Mouse (Mus musculus) limb, embryonic 11.5 days (tissue): Measurements from ENCODE around the gene Tcf21. TPM values are rescaled to one million over a fixed set of nuclear protein-coding genes. Genes with fewer than 3 reads are reported as not detected.
A peak's percentile ranks its signal among the peaks of the same experiment; 100 is the strongest.

Source experiments
- ATAC-seq: fragments of 200-750 bp; cut with Nextera tagmentation; 2 replicates; pipeline ENCODE4 v1.8.0; 2017; ENCODE audit warnings: low read depth; ENCODE audit not compliant: insufficient number of reproducible peaks, low FRiP score, low TSS enrichment
- DNase-seq: peaks from one replicate; pipeline ENCODE4 v3.0.0-alpha.2; 2015; ENCODE audit warnings: low spot score
- H3K27ac ChIP-seq: fragments of 300-500 bp; sonication (generic); replicated peaks from 2 replicates; pipeline ENCODE4 v1.5.1; 2014; ENCODE audit warnings: low read depth, mild to moderate bottlenecking, low read length
- H3K27me3 ChIP-seq: fragments of 300-500 bp; sonication (generic); 2 replicates; pipeline ENCODE4 v1.6.1; 2014; ENCODE audit warnings: mild to moderate bottlenecking, low read length, mixed read lengths; ENCODE audit not compliant: control insufficient read depth, insufficient read depth
- H3K36me3 ChIP-seq: fragments of 300-500 bp; sonication (generic); 2 replicates; pipeline ENCODE4 v1.6.1; 2014; ENCODE audit warnings: mild to moderate bottlenecking, low read length, moderate library complexity, mixed read lengths; ENCODE audit not compliant: control insufficient read depth, insufficient read depth
- H3K4me1 ChIP-seq: fragments of 300-500 bp; sonication (generic); 2 replicates; pipeline ENCODE4 v1.6.1; 2014; ENCODE audit warnings: low read length, mixed read lengths; ENCODE audit not compliant: control insufficient read depth, insufficient read depth
- H3K4me2 ChIP-seq: fragments of 300-500 bp; sonication (generic); 2 replicates; pipeline ENCODE4 v1.6.1; 2014; ENCODE audit warnings: low read depth, mild to moderate bottlenecking, moderate library complexity; ENCODE audit not compliant: severe bottlenecking
- H3K4me3 ChIP-seq: fragments of 300-500 bp; sonication (generic); 2 replicates; pipeline ENCODE4 v1.5.1; 2014; ENCODE audit warnings: low read depth, low read length
- H3K9ac ChIP-seq: fragments of 300-500 bp; sonication (generic); 2 replicates; pipeline ENCODE4 v1.6.1; 2014; ENCODE audit warnings: mild to moderate bottlenecking, low read length
- H3K9me3 ChIP-seq: fragments of 300-500 bp; sonication (generic); 2 replicates; pipeline ENCODE4 v1.6.1; 2016; ENCODE audit warnings: low read length; ENCODE audit not compliant: control insufficient read depth
- WGBS: fragments of 180-500 bp; shearing (Covaris S2); extraction: QIAGEN DNeasy Blood & Tissue Kit; methylation state at CpG from one replicate; pipeline ENCODE4 v1.1.7; 2014; 5-methylcytosine and 5-hydroxymethylcytosine counted together
- polyA plus RNA-seq: library from polyadenylated mRNA; unstranded; fragments of >200 nt; fragmentation: Nextera tagmentation; extraction: Ambion mirVana; gene quantifications from 2 replicates; pipeline ENCODE4 v1.2.1, GENCODE M21; 2014

Gene Tcf21
- polyA plus RNA-seq, 1 experiment from 2014 or later: not detected

DNA sequence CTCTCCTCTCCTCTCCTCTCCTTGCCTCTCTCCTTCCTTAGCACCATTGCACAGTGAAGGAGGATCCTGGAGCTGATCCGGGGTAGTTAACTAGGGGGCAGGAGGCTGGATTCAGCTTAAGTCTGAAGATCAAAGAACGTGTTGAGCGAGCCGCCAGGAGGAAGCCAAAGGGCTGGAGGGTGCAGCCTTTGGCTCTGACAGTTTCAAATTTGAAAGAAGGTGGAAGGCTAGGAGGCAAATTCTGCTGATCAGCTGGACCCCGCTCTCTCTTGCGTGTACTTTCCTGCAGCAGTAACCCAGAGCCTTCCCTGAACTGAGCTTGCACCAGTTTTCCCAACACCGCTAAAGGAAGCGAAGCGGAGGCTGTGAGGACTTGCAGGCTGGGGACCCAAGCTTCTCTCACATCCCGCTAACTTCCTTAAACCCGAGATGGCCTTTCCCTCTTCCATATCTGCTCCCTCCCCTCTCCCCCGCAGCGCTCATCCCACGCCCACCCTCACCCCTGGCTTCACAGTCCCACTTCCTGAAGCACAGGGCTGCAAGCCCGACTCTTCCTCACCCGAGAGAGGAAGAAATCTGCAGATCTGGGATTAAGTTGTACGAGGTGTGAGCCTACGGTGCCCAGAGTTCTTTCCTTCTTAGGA lies 6.5 kb downstream of the Tcf21 start:
- no peaks in the 10 kb centered on the region for H3K9me3 ChIP-seq
- H3K4me1 ChIP-seq: peaks cover 11% of the 10 kb centered on the region; the same call in 1 of the 2 replicates
- no peak overlapping the region for H3K27ac ChIP-seq
- under 1% methylated on average over 18 of the region's 18 CpGs for WGBS
- no peak overlapping the region for H3K4me3 ChIP-seq
- peaks cover 49% of the 10 kb centered on the region for H3K27me3 ChIP-seq
- H3K9ac ChIP-seq: no peak overlapping the region
- no peaks in the 10 kb centered on the region for H3K36me3 ChIP-seq
- ATAC-seq (no peak), DNase-seq (peak; percentile 45)
- peak overlapping the region; percentile 27; the same call in 1 of the 2 replicates for H3K4me2 ChIP-seq

DNA sequence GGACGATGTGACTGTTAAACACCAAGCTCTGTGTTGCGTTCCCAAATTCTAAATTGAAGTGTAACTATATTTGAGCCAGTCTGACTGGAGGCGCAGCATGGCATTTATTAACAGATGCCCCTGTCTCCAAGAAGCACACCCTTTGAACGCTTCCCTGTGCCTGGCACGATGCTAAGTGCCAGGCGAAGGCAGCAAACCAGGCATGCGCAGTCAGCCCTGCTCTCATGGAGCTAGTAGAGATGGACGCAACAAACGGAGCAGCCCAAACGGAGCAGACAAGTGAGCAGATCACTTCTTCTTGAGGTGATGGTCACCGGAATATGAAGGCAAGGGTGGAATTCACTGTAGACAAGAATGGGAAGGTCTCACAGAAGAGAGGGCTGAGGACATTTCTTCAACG lies 8.1 kb downstream of the Tcf21 start:
- Histone ChIP-seq H3K9ac (no peak overlapping the region), H3K4me1 (peaks cover 11% of the 10 kb centered on the region; the same call in 1 of the 2 replicates), H3K4me2 (no peak overlapping the region), H3K9me3 (no peaks in the 10 kb centered on the region), H3K4me3 (no peak overlapping the region), H3K36me3 (no peaks in the 10 kb centered on the region), H3K27ac (no peak overlapping the region), H3K27me3 (peaks cover 41% of the 10 kb centered on the region)
- DNase-seq (no peak), ATAC-seq (no peak)
- WGBS: 16% methylated on average over 12 of the region's 12 CpGs

DNA sequence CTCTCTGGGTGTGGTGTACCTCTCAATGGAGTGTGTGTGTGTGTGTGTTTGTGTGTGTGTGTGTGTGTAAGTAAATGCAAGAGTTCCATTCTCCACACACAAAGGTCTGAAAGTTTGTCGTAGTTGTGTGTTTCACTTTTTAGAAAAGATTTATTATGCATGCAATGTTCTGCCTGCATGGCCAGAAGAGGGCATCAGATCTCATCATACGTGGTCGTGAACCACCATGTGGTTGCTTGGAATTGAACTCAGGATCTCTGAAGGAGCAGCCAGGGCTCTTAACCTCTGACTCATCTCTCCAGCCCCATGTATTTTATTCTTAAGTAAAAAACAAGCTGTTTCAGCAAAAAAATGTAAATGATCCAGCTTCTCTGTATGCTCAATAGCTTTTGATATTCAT lies 37.3 kb downstream of the Tcf21 start:
- ATAC-seq: no peak
- no peak for DNase-seq
- no peak overlapping the region for H3K9ac ChIP-seq
- 62% methylated on average over 3 of the region's 3 CpGs for WGBS
- no peaks in the 10 kb centered on the region for H3K27me3 ChIP-seq
- H3K9me3 ChIP-seq: no peaks in the 10 kb centered on the region
- no peak overlapping the region for H3K27ac ChIP-seq
- H3K4me2 ChIP-seq: no peak overlapping the region
- no peaks in the 10 kb centered on the region for H3K36me3 ChIP-seq
- H3K4me3 ChIP-seq: no peak overlapping the region
- no peaks in the 10 kb centered on the region for H3K4me1 ChIP-seq

DNA sequence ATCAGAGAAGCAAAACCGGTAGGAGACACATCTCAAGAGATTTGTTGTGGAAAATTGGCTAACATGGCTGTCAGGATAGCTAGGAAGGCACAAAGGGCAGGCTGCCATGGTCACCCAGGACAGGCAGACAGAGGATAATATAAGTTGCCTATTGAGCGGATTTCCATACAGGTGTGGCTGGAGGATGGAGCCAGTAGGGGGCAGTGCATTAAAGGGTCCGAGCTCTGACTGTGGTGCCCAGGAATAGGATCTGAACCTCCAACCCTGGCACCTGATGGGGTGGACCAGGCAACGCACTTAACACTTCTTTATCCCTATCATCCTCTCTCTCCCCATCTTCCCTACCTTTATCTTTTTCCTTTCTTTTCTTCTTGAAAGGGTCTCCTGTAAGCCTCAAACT lies 38.5 kb downstream of the Tcf21 start:
- no peak overlapping the region for H3K27ac ChIP-seq
- WGBS: 35% methylated on average over 4 of the region's 4 CpGs
- H3K36me3 ChIP-seq: no peaks in the 10 kb centered on the region
- DNase-seq (peak; percentile 50), ATAC-seq (no peak)
- no peaks in the 10 kb centered on the region for H3K9me3 ChIP-seq
- H3K4me1 ChIP-seq: no peaks in the 10 kb centered on the region
- H3K9ac ChIP-seq: no peak overlapping the region
- H3K4me3 ChIP-seq: no peak overlapping the region
- H3K27me3 ChIP-seq: no peaks in the 10 kb centered on the region
- H3K4me2 ChIP-seq: no peak overlapping the region

DNA sequence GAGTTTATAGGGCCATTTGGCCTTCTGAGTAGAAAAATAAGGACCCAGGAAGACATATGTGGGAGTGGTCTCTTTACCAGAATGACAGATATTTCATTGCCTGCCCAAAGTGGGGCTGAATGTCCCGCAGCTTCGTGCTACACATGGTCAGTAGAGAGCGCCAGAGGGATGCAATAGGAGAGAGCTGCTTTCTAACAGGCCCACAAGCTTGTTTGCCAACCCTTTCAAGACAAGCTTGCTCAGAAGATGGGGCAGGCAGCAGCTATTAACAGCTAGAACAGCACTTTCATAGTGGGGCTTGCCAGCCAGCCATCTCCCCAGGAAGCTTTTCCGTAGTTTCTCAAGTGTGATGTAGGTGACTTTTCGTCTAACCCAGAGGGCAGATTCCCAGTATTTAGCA lies 42.0 kb downstream of the Tcf21 start:
- Histone ChIP-seq H3K27ac (no peak overlapping the region), H3K27me3 (no peaks in the 10 kb centered on the region), H3K4me3 (no peak overlapping the region), H3K9me3 (no peaks in the 10 kb centered on the region), H3K4me2 (no peak overlapping the region), H3K4me1 (no peaks in the 10 kb centered on the region), H3K36me3 (no peaks in the 10 kb centered on the region), H3K9ac (no peak overlapping the region)
- ATAC-seq: no peak
- DNase-seq: peak; percentile 50
- WGBS: 5% methylated on average over 5 of the region's 5 CpGs

DNA sequence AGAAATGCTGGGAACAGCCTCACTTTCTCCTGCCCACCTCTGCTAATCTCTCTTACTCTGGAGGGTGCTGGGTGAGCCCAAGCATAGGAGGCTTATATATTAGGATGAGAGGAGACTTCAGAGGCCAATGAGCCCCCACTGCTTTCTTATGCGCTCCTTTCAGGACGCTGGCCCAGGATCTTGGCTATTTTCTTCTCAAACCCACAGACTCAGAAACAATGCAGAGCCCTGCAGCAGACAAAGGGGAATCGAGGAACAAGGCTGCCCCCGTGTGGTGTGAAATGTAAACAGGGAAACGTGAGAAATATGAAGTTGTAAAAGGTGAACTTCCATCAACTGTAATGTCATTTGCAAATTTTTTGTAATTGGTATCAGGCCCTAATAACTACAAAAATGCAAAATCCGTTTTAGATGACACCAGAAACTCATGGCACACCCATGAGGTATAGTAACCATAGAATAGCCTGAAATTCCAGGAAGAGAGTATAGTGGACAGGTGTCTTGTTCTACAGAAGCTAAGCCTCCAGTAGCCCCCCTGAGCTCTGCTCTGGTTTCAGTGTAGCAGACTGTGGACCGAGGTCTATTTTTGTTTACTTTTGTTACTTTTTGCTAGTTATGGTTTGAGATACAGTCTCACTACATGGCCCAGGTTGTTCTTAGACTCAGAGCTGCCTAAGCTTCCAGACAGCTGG lies 43.8 kb downstream of the Tcf21 start:
- ATAC-seq (no peak), DNase-seq (peak; percentile 71)
- WGBS: 19% methylated on average over 7 of the region's 7 CpGs

DNA sequence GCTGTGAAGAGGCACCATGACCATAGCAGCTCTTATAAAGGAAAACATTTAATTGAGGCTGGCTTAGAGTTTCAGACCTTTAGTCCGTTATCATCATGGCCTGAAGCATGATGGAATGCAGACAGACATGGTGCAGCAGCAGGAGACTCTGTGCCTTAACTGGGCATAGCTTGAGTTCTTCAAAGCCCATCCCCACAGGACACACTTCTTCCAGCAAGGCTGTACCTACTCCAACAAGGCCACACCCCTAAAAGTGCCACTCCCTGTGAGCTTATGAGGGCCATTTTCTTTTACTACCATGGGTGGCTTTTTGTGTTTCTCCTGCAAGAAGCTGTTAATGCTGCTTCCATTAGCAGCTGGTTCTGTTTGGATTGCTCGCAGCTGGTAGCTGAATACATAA lies 44.5 kb downstream of the Tcf21 start:
- Histone ChIP-seq H3K27ac (no peak overlapping the region), H3K4me3 (no peak overlapping the region), H3K9me3 (no peaks in the 10 kb centered on the region), H3K9ac (no peak overlapping the region), H3K27me3 (no peaks in the 10 kb centered on the region), H3K36me3 (no peaks in the 10 kb centered on the region), H3K4me2 (no peak overlapping the region), H3K4me1 (no peaks in the 10 kb centered on the region)
- DNase-seq (no peak), ATAC-seq (no peak)
- WGBS: 76% methylated on average over 2 of the region's 2 CpGs

More for the DNA sequence above, 43.8 kb downstream of the Tcf21 start:
- no peaks in the 10 kb centered on the region for H3K36me3 ChIP-seq
- no peaks in the 10 kb centered on the region for H3K9me3 ChIP-seq
- no peaks in the 10 kb centered on the region for H3K4me1 ChIP-seq
- H3K4me2 ChIP-seq: no peak overlapping the region
- no peak overlapping the region for H3K4me3 ChIP-seq
- H3K27me3 ChIP-seq: no peaks in the 10 kb centered on the region
- no peak overlapping the region for H3K27ac ChIP-seq
- H3K9ac ChIP-seq: no peak overlapping the region

DNA sequence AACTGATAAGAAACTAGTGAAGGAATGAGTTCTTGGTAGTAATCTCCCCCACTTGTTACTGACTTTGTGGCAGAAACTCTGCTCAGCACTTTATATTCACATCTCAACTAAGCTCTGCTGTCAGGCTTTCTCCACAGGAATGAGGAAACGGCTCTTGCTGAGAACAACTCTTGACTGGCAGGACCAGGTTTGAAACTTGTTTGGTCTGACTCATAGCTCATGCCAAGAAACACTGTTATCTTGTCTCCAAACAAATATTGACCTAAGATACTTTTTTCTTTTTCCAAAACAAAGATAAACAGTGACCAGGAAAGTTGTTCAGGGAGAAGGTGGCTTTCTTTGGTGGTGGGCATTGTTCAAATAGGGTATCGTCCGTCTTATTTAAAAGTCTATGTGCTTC lies 45.3 kb downstream of the Tcf21 start:
- Histone ChIP-seq H3K36me3 (no peaks in the 10 kb centered on the region), H3K9me3 (no peaks in the 10 kb centered on the region), H3K9ac (no peak overlapping the region), H3K4me3 (no peak overlapping the region), H3K4me2 (no peak overlapping the region), H3K27ac (no peak overlapping the region), H3K27me3 (no peaks in the 10 kb centered on the region), H3K4me1 (no peaks in the 10 kb centered on the region)
- 93% methylated on average over 3 of the region's 3 CpGs for WGBS
- ATAC-seq: no peak
- DNase-seq: no peak
